Mouse (Mus musculus) bone marrow macrophage, adult 2 months (primary cell): ENCODE measurements at regions not wholly inside any gene's neighbourhood (a gene's known extent, or its start where the extent isn't known, plus 50 kb on each side); places are given as distances from the start of the nearest gene placed in this dataset.

ENCODE experiments used
- CTCF ChIP-seq: IDR thresholded peaks from 2 replicates; pipeline ENCODE4 v1.5.1; 2012; ENCODE audit warnings: low read depth, mild to moderate bottlenecking, low read length, moderate library complexity
- POLR2A ChIP-seq: IDR thresholded peaks from 2 replicates; pipeline ENCODE4 v1.6.1; 2012; ENCODE audit warnings: mild to moderate bottlenecking, low read depth, low read length, borderline replicate concordance

DNA sequence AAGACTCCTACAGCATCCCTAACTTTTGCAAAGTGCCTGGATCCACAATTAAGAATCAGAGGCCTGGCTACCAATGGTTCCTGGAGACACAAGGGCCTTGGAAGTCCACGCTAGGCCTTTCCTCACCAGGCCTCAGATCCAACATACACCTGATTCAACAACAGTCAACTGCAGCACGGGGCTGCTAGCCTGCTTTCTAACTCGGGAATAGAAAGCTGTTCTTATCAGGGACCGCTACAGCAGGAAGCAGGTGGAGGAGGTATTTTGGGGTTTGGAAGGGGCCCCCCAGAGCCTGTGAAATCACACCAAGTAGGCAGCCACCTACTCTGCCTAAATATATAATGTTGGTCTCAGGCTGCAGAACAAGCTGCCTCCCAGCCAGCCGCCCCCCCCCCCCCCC lies 111.1 kb downstream of the Olfm1 start:
- TF ChIP-seq CTCF (no peak), POLR2A (no peak)
